Mouse (Mus musculus) layer of hippocampus, postnatal 14 days (tissue): ENCODE data around the gene Ssc4d. TPM values are rescaled to one million over a fixed set of nuclear protein-coding genes. Genes with fewer than 3 reads are reported as not detected.
A peak's percentile ranks its signal among the peaks of the same experiment; 100 is the strongest.

Experiments used
- DNase-seq, 2 experiments: peaks; one replicate each; pipeline ENCODE4 v3.0.0; 2021 to 2022; ENCODE audit warnings: low spot score in 2 of 2, mixed read lengths in 1 of 2
- total RNA-seq, 2 experiments: library from RNA; stranded (reverse); gene quantifications; 2 replicates each; pipeline ENCODE4 v1.2.3; 2021

Gene Ssc4d
- total RNA-seq, 2 experiments from 2014 or later: 1.7 to 2.0 TPM

GRCm38 (mm10) chr5:135945916-135946408 is 28.4 kb downstream of the Ssc4d start:
- no peak for DNase-seq

- no peak for DNase-seq
Observed at GRCm38 (mm10) chr5:135942710-135943109, 31.6 kb downstream of the Ssc4d start.

- DNase-seq: no peak
Observed at GRCm38 (mm10) chr5:135940587-135940986, 33.7 kb downstream of the Ssc4d start.

GRCm38 (mm10) chr5:135935641-135936190 is 38.6 kb downstream of the Ssc4d start:
- no peak for DNase-seq

- no peak for DNase-seq
Observed at GRCm38 (mm10) chr5:135935176-135935523, 39.2 kb downstream of the Ssc4d start.

GRCm38 (mm10) chr5:135934481-135935175 is 39.7 kb downstream of the Ssc4d start, which contains the start of gene Ywhag:
Ywhag (minus strand) TSS chr5:135934616.
- DNase-seq: peak; percentile 96 to 97

GRCm38 (mm10) chr5:135933900-135934441 is 40.4 kb downstream of the Ssc4d start:
- DNase-seq: peak; percentile 74 to 75

- DNase-seq: no peak
Observed at GRCm38 (mm10) chr5:135933222-135933899, 41.0 kb downstream of the Ssc4d start.

GRCm38 (mm10) chr5:135932359-135932758 is 42.0 kb downstream of the Ssc4d start:
- no peak for DNase-seq

GRCm38 (mm10) chr5:135931526-135931925 is 42.8 kb downstream of the Ssc4d start:
- DNase-seq: no peak

GRCm38 (mm10) chr5:135929685-135930424 is 44.5 kb downstream of the Ssc4d start:
- DNase-seq: no peak

- DNase-seq: no peak
Observed at GRCm38 (mm10) chr5:135923901-135924300, 50.4 kb downstream of the Ssc4d start.

- DNase-seq: no peak
Observed at GRCm38 (mm10) chr5:135919902-135920301, 54.4 kb downstream of the Ssc4d start.

- DNase-seq: no peak
Observed at GRCm38 (mm10) chr5:135918593-135918992, 55.7 kb downstream of the Ssc4d start.

GRCm38 (mm10) chr5:135918059-135918437 is 56.3 kb downstream of the Ssc4d start:
- DNase-seq: no peak

- DNase-seq: no peak
Observed at GRCm38 (mm10) chr5:135917327-135918058, 56.8 kb downstream of the Ssc4d start.

- DNase-seq: no peak
Observed at GRCm38 (mm10) chr5:135916601-135917000, 57.7 kb downstream of the Ssc4d start.

- DNase-seq: no peak
Observed at GRCm38 (mm10) chr5:135916051-135916565, 58.2 kb downstream of the Ssc4d start.

GRCm38 (mm10) chr5:135914156-135914555 is 60.2 kb downstream of the Ssc4d start:
- no peak for DNase-seq

- DNase-seq: no peak
Observed at GRCm38 (mm10) chr5:135913201-135913600, 61.1 kb downstream of the Ssc4d start.
